Comparison of ENCODE assay signal across 25 mouse cellular contexts in the genomic region with DNA sequence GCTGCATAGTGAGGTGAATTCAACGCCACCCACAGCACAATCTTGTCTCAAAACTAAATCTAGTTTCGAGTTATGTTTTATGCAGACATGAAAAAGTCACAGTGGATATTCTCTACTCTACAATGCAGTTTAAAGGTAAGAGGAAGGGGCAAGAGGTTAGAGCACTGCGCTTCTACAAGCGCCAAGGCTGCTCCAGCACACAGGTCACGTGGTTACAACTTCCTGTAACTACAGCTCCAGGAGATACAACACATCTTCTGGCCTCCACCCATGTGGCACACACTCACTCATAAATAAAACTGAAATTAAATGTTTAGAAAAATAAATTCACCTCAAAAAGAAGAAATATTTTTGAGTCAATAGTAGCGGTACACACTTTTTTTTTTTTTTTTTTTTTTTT. TPM values are rescaled to one million over a fixed set of nuclear protein-coding genes. Genes with fewer than 3 reads are reported as not detected.
DNase-seq lines count a peak whose midpoint lies in the region; ATAC-seq and TF ChIP-seq lines count a peak whose summit lies in the region.
"Had no signal": no experiment of that assay in that cellular context is flagged by ENCODE, and none has a peak within 500 bp of the region (broad histone marks: within the 10 kb centered on the region; RNA-seq: fewer than 3 reads in every experiment).

No protein-coding gene starts in this region.

- dilution Hi-C loops in CH12.LX (cut with MboI; ENCODE audit: extremely low pct_ligation_motif_present, extremely low pct_unique_long_range_greater_than_20kb, low sequenced_read_pairs) = no loop called here

- no peak overlapping the region for H3K9ac ChIP-seq in CH12.LX (ENCODE audit: insufficient read depth, low read depth)
- no peak overlapping the region for H3K9ac ChIP-seq in intestine, embryonic 15.5 days
- H3K9ac ChIP-seq: forebrain, postnatal 0 days; heart, embryonic 13.5 days; hindbrain, embryonic 13.5 days; liver, postnatal 0 days; midbrain, embryonic 12.5 days; neural tube, embryonic 12.5 days had no signal

- H3K36me3 ChIP-seq in C2C12 (ENCODE audit: control insufficient read depth, insufficient read depth) (no peaks in the 10 kb centered on the region), CH12.LX (replicated peaks in 1 of 2; ENCODE audit: control insufficient read depth in 1 of 2, insufficient read depth in 1 of 2, low read length in 1 of 2) (peaks cover 0 to 3% of the 10 kb centered on the region in 2 experiments)
- H3K36me3 ChIP-seq in intestine, embryonic 15.5 days = no peaks in the 10 kb centered on the region
- H3K36me3 ChIP-seq: embryonic facial prominence, embryonic 10.5 days; forebrain, embryonic 10.5 days; heart, embryonic 13.5 days; hindbrain, embryonic 13.5 days; midbrain, embryonic 12.5 days; neural tube, embryonic 12.5 days had no signal

- H3K4me1 ChIP-seq in CH12.LX (ENCODE audit: control insufficient read depth in 1 of 2, insufficient read depth in 2 of 2) = peaks cover 17 to 76% of the 10 kb centered on the region in 2 experiments
- H3K4me1 ChIP-seq in intestine, embryonic 15.5 days (replicated peaks) = 0 out of 2 replicates have a peak, but pooled peaks cover 5% of the 10 kb centered on the region

- H3ac ChIP-seq in C2C12 (ENCODE audit: control insufficient read depth, insufficient read length, low read depth) = no peak overlapping the region

- no peak overlapping the region for H3K4me3 ChIP-seq in C2C12 (ENCODE audit: insufficient read depth, poor library complexity, severe bottlenecking)
- no peak overlapping the region for H3K4me3 ChIP-seq in CH12.LX (replicated peaks in 1 of 3; ENCODE audit: low read depth in 2 of 3, low read length in 2 of 3, poor library complexity in 1 of 3)
- no peak overlapping the region for H3K4me3 ChIP-seq in intestine, embryonic 15.5 days (replicated peaks)
- H3K4me3 ChIP-seq: embryonic facial prominence, embryonic 10.5 days; forebrain, embryonic 10.5 days; heart, embryonic 13.5 days; hindbrain, embryonic 13.5 days; layer of hippocampus, adult 2 months; midbrain, embryonic 12.5 days; neural tube, embryonic 12.5 days had no signal

- H3K4me2 ChIP-seq in CH12.LX (ENCODE audit: insufficient read depth, low read depth, poor library complexity, severe bottlenecking) = no peak overlapping the region
- H3K4me2 ChIP-seq in intestine, embryonic 15.5 days (replicated peaks) = no peak overlapping the region
- H3K4me2 ChIP-seq: heart, embryonic 13.5 days; hindbrain, embryonic 13.5 days; midbrain, embryonic 12.5 days; neural tube, embryonic 12.5 days had no signal

- H3K79me2 ChIP-seq in C2C12 (ENCODE audit: control insufficient read depth, insufficient read depth) = peaks cover 1% of the 10 kb centered on the region
- peaks cover under 1% of the 10 kb centered on the region; the same call in 1 of the 2 replicates for H3K79me2 ChIP-seq in CH12.LX (replicated peaks; ENCODE audit: control insufficient read depth, extremely low read depth, insufficient read depth, poor library complexity, severe bottlenecking)

- TF ChIP-seq RAD21 in CH12.LX (IDR thresholded peaks at IDR 0.05; ENCODE audit: low read depth, low read length) = no peak

- 84% methylated on average over 6 of the region's 6 CpGs for WGBS in intestine, embryonic 15.5 days

- H3K27me3 ChIP-seq in C2C12 (ENCODE audit: control insufficient read depth, insufficient read depth, insufficient read length) (no peaks in the 10 kb centered on the region), CH12.LX (replicated peaks) (no peaks in the 10 kb centered on the region)
- H3K27me3 ChIP-seq in intestine, embryonic 15.5 days (replicated peaks) = no peaks in the 10 kb centered on the region
- H3K27me3 ChIP-seq: neural tube, embryonic 12.5 days had no signal

- TF ChIP-seq EP300 in CH12.LX (IDR thresholded peaks at IDR 0.05; ENCODE audit: low read length) = no peak

- H3K79me3 ChIP-seq in C2C12 (ENCODE audit: low read depth) = no peaks in the 10 kb centered on the region

- TF ChIP-seq POLR2A in CH12.LX (IDR thresholded peaks at IDR 0.05; ENCODE audit: low read depth, low read length) = no peak

- TF ChIP-seq CTCF in C2C12 (IDR thresholded peaks at IDR 0.05; ENCODE audit: control insufficient read depth, insufficient read depth, insufficient read length) (no peak), CH12.LX (conservative IDR thresholded peaks at IDR 0.05 in 1 of 2, IDR thresholded peaks at IDR 0.05 in 1 of 2; ENCODE audit: low read depth in 2 of 2, low read length in 2 of 2) (no peak)

- in situ Hi-C loops in CH12.LX (cut with MboI; ENCODE audit: low pct_ligation_motif_present, low pct_unique_long_range_greater_than_20kb, low sequenced_read_pairs) = no loop called here

- ATAC-seq in intestine, embryonic 15.5 days = no peak
- ATAC-seq: forebrain, postnatal 0 days; liver, postnatal 0 days had no signal

- peaks cover 2% of the 10 kb centered on the region for H3K9me3 ChIP-seq in CH12.LX (replicated peaks; ENCODE audit: low read length)
- no peaks in the 10 kb centered on the region for H3K9me3 ChIP-seq in intestine, embryonic 15.5 days
- H3K9me3 ChIP-seq: embryonic facial prominence, embryonic 10.5 days; forebrain, embryonic 10.5 days; heart, embryonic 13.5 days; hindbrain, embryonic 13.5 days; midbrain, embryonic 12.5 days; neural tube, embryonic 12.5 days had no signal

- no peak for DNase-seq in CH12.LX (ENCODE audit: extremely low read depth)
- DNase-seq in induced T-regulatory cell, adult 2 months (ENCODE audit: low read depth) = peak; percentile 71
- peak; percentile 52 for DNase-seq in thymus, postnatal 14 days
- DNase-seq in adrenal gland, adult 8-10 months = no peak
- no peak for DNase-seq in layer of hippocampus, postnatal 25 days (ENCODE audit: extremely low spot score in 1 of 2, low spot score in 1 of 2)
- DNase-seq: cerebellum, adult 9-10 months; forebrain, postnatal 0 days; gastrocnemius, postnatal 25 days; heart, adult 18-20 months; heart, postnatal 14 days; kidney, adult 9 months; kidney, postnatal 14 days; layer of hippocampus, postnatal 36 days; liver, postnatal 0 days; lung, postnatal 10 days; right cerebral cortex, postnatal 25 days had no signal

- no peak overlapping the region for H3K27ac ChIP-seq in CH12.LX (ENCODE audit: insufficient read depth, low read depth)
- no peak overlapping the region for H3K27ac ChIP-seq in intestine, embryonic 15.5 days
- H3K27ac ChIP-seq: embryonic facial prominence, embryonic 10.5 days; forebrain, embryonic 10.5 days; heart, embryonic 13.5 days; hindbrain, embryonic 13.5 days; layer of hippocampus, adult 2 months; midbrain, embryonic 12.5 days; neural tube, embryonic 12.5 days had no signal

TF ChIP-seq in C2C12, 6 proteins besides CTCF, POLR2A, EP300 and RAD21:
- no peak for TF ChIP-seq FOSL1 (IDR thresholded peaks at IDR 0.05; ENCODE audit: insufficient read depth, low read length, poor library complexity, severe bottlenecking)
- TF ChIP-seq MYOD1 (IDR thresholded peaks at IDR 0.05; ENCODE audit: control insufficient read depth, insufficient read length, low read depth) = no peak
- peak; percentile 15 for TF ChIP-seq USF1 (IDR thresholded peaks at IDR 0.05; ENCODE audit: low read depth)
- TF ChIP-seq CEBPB (IDR thresholded peaks at IDR 0.05; ENCODE audit: low read depth) = no peak
- no peak for TF ChIP-seq MAX (IDR thresholded peaks at IDR 0.05)

TF ChIP-seq in CH12.LX, 34 proteins besides CTCF, POLR2A, EP300 and RAD21:
- no peak for TF ChIP-seq IRF4 (IDR thresholded peaks at IDR 0.05; ENCODE audit: low read depth, low read length)
- no peak for TF ChIP-seq E2F4 (IDR thresholded peaks at IDR 0.05; ENCODE audit: insufficient replicate concordance, low read depth, low read length)
- TF ChIP-seq MAZ (IDR thresholded peaks at IDR 0.05; ENCODE audit: low read depth, low read length) = no peak
- peak; percentile 46; the same call in 1 of the 2 replicates for TF ChIP-seq ZNF384 (IDR thresholded peaks at IDR 0.05; ENCODE audit: low read depth, low read length)
- TF ChIP-seq ETS1 (conservative IDR thresholded peaks at IDR 0.05; ENCODE audit: low read depth, low read length) = no peak
- no peak for TF ChIP-seq JUND (conservative IDR thresholded peaks at IDR 0.05; ENCODE audit: low read depth, low read length)
- TF ChIP-seq MXI1 (IDR thresholded peaks at IDR 0.05; ENCODE audit: low read depth, low read length) = no peak

RNA-seq across cellular contexts. Expression of a gene that starts 4.8 kb away (rescaled TPM):
- polyA plus RNA-seq in C2C12 (2012; fragmentation: generic; extraction: Trizol) (8.7 TPM), CH12.LX (2012; ENCODE audit: insufficient read length, low read depth) (158 and 164 TPM in 2 replicates)
- total RNA-seq in CH12.LX (2012; rRNA removed) (50.2 and 64.6 TPM in 2 replicates), CH12.LX (2014; rRNA removed) (53.0 and 57.4 TPM in 2 replicates)
- 100 to 1,000 TPM; 112 to 172 (median 115) TPM for total RNA-seq in adrenal gland, adult 8-10 months (2022)
- 18.1 and 20.6 TPM in 2 replicates for polyA plus RNA-seq in intestine, embryonic 15.5 days (2015; fragmentation: Nextera tagmentation; extraction: Ambion mirVana)
- 100 to 1,000 TPM; 135 to 147 TPM for total RNA-seq in layer of hippocampus, postnatal 25 days (2021)

RNA-seq across cellular contexts. Expression of a gene that starts 53.5 kb away (rescaled TPM):
- polyA plus RNA-seq in C2C12 (2012; fragmentation: generic; extraction: Trizol) = 30.2 TPM
- total RNA-seq in CH12.LX (2012; rRNA removed) = 25.2 and 29.1 TPM in 2 replicates
- total RNA-seq in CH12.LX (2014; rRNA removed) = 27.5 and 29.4 TPM in 2 replicates
- 38.7 and 39.9 TPM in 2 replicates for polyA plus RNA-seq in CH12.LX (2012; ENCODE audit: insufficient read length, low read depth)
- total RNA-seq in adrenal gland, adult 8-10 months (2022) = 10 to 100 TPM; 45.1 to 53.4 (median 49.7) TPM
- polyA plus RNA-seq in intestine, embryonic 15.5 days (2015; fragmentation: Nextera tagmentation; extraction: Ambion mirVana) = 19.9 and 21.4 TPM in 2 replicates
- total RNA-seq in layer of hippocampus, postnatal 25 days (2021) = 10 to 100 TPM; 12.6 to 15.4 TPM

RNA-seq across cellular contexts. Expression of a gene that starts 54.1 kb away (rescaled TPM):
- polyA plus RNA-seq in C2C12 (2012; fragmentation: generic; extraction: Trizol) (17.0 TPM), CH12.LX (2012; ENCODE audit: insufficient read length, low read depth) (63.2 and 69.8 TPM in 2 replicates)
- total RNA-seq in CH12.LX (2012; rRNA removed) (36.2 and 38.2 TPM in 2 replicates), CH12.LX (2014; rRNA removed) (122 and 142 TPM in 2 replicates)
- total RNA-seq in adrenal gland, adult 8-10 months (2022) = 10 to 100 TPM; 22.4 to 33.2 (median 27.2) TPM
- 52.9 and 54.1 TPM in 2 replicates for polyA plus RNA-seq in intestine, embryonic 15.5 days (2015; fragmentation: Nextera tagmentation; extraction: Ambion mirVana)
- total RNA-seq in layer of hippocampus, postnatal 25 days (2021) = 10 to 100 TPM; 27.2 to 28.6 TPM

Comparison
In these comparisons a context has a peak if more than half of its experiments do, and no peak if none do; other contexts are left out.
1. DNase-seq: peak in induced T-regulatory cell, adult 2 months (single experiment) and thymus, postnatal 14 days (single experiment); none in CH12.LX (single experiment), adrenal gland, adult 8-10 months (single experiment) and layer of hippocampus, postnatal 25 days (0 of 2).